Mouse (Mus musculus): ENCODE data around the gene Rbm42. TPM values are rescaled to one million over a fixed set of nuclear protein-coding genes. Genes with fewer than 3 reads are reported as not detected.

Rbm42 gene
- polyA plus RNA-seq, 1 experiment from 2014 or later: 83.5 TPM

GRCm38 (mm10) chr7:30639083-30639482 is 11.0 kb downstream of the Rbm42 start:
- H3K4me2 ChIP-seq: no peak overlapping the region
- no peak overlapping the region for H3K4me3 ChIP-seq
- no peak overlapping the region for H3K9ac ChIP-seq
- peaks cover 42% of the 10 kb centered on the region for H3K36me3 ChIP-seq
- no peak overlapping the region for H3K27ac ChIP-seq
- H3K4me1 ChIP-seq: peaks cover 25% of the 10 kb centered on the region
- 28% methylated on average over 4 of the region's 4 CpGs for WGBS (ENCODE audit: insufficient replicate concordance)
- ATAC-seq: no peak
- no peaks in the 10 kb centered on the region for H3K9me3 ChIP-seq (replicated peaks)
- peaks cover 26% of the 10 kb centered on the region for H3K27me3 ChIP-seq (replicated peaks)

GRCm38 (mm10) chr7:30636395-30636794 is 13.7 kb downstream of the Rbm42 start:
- Histone ChIP-seq H3K4me1 (peaks cover 25% of the 10 kb centered on the region), H3K9ac (no peak overlapping the region), H3K4me2 (peak overlapping the region; percentile 26; the same call in 1 of the 2 replicates), H3K4me3 (no peak overlapping the region), H3K27ac (no peak overlapping the region), H3K36me3 (peaks cover 15% of the 10 kb centered on the region), H3K27me3 (replicated peaks) (peaks cover 53% of the 10 kb centered on the region), H3K9me3 (replicated peaks) (no peaks in the 10 kb centered on the region)
- 13% methylated on average over 11 of the region's 11 CpGs for WGBS (ENCODE audit: insufficient replicate concordance)
- no peak for ATAC-seq

- H3K4me2 ChIP-seq: peak within 1 kb of the TSS; percentile 60
- no peak within 1 kb of the TSS for H3K27ac ChIP-seq
- no peaks in the 10 kb centered on the region for H3K9me3 ChIP-seq (replicated peaks)
- H3K4me1 ChIP-seq: peaks cover 25% of the 10 kb centered on the region
- H3K9ac ChIP-seq: no peak within 1 kb of the TSS
- H3K27me3 ChIP-seq (replicated peaks): peaks cover 59% of the 10 kb centered on the region
- no peak for ATAC-seq
- H3K4me3 ChIP-seq: peak within 1 kb of the TSS; percentile 28; the same call in 1 of the 2 replicates
- WGBS (ENCODE audit: insufficient replicate concordance): 4% methylated on average over 5 of the region's 5 CpGs
- peaks cover 8% of the 10 kb centered on the region for H3K36me3 ChIP-seq
These were observed 14.4 kb downstream of the Rbm42 start, which contains the start of gene Etv2 for GRCm38 (mm10) chr7:30635752-30636151. Gene Etv2 (minus strand): TSS chr7:30635852.

- Histone ChIP-seq H3K4me3 (peak overlapping the region; percentile 28; the same call in 1 of the 2 replicates), H3K36me3 (no peaks in the 10 kb centered on the region), H3K27ac (no peak overlapping the region), H3K9ac (no peak overlapping the region), H3K27me3 (replicated peaks) (peaks cover 64% of the 10 kb centered on the region), H3K9me3 (replicated peaks) (no peaks in the 10 kb centered on the region), H3K4me2 (peak overlapping the region; percentile 60), H3K4me1 (peaks cover 25% of the 10 kb centered on the region)
- ATAC-seq: peak; percentile 71
- WGBS (ENCODE audit: insufficient replicate concordance): 3% methylated on average over 20 of the region's 20 CpGs
These were observed 15.5 kb downstream of the Rbm42 start for GRCm38 (mm10) chr7:30634621-30635020.

GRCm38 (mm10) chr7:30633762-30634412 is 16.2 kb downstream of the Rbm42 start:
- Histone ChIP-seq H3K4me2 (peak overlapping the region; percentile 60), H3K9me3 (replicated peaks) (no peaks in the 10 kb centered on the region), H3K36me3 (no peaks in the 10 kb centered on the region), H3K4me1 (peaks cover 17% of the 10 kb centered on the region), H3K27me3 (replicated peaks) (peaks cover 72% of the 10 kb centered on the region), H3K9ac (no peak overlapping the region), H3K4me3 (0 out of 2 replicates have a peak overlapping the region, but pooled peaks have one; percentile 7), H3K27ac (no peak overlapping the region)
- 29% methylated on average over 27 of the region's 27 CpGs for WGBS (ENCODE audit: insufficient replicate concordance)
- no peak for ATAC-seq

GRCm38 (mm10) chr7:30629013-30629412 is 21.1 kb downstream of the Rbm42 start:
- H3K4me3 ChIP-seq: no peak overlapping the region
- no peak for ATAC-seq
- H3K4me1 ChIP-seq: peaks cover 12% of the 10 kb centered on the region
- no peaks in the 10 kb centered on the region for H3K9me3 ChIP-seq (replicated peaks)
- H3K36me3 ChIP-seq: peaks cover 8% of the 10 kb centered on the region
- peaks cover 51% of the 10 kb centered on the region for H3K27me3 ChIP-seq (replicated peaks)
- H3K4me2 ChIP-seq: no peak overlapping the region
- no peak overlapping the region for H3K9ac ChIP-seq
- no peak overlapping the region for H3K27ac ChIP-seq

- ATAC-seq: no peak
- Histone ChIP-seq H3K36me3 (peaks cover 32% of the 10 kb centered on the region), H3K9ac (no peak overlapping the region), H3K4me2 (peak overlapping the region; percentile 92), H3K27ac (no peak overlapping the region), H3K27me3 (replicated peaks) (peaks cover 27% of the 10 kb centered on the region), H3K4me3 (no peak overlapping the region), H3K9me3 (replicated peaks) (no peaks in the 10 kb centered on the region), H3K4me1 (peaks cover 20% of the 10 kb centered on the region)
- 74% methylated on average over 5 of the region's 5 CpGs for WGBS (ENCODE audit: insufficient replicate concordance)
These were observed 23.5 kb downstream of the Rbm42 start for GRCm38 (mm10) chr7:30626647-30627046.

GRCm38 (mm10) chr7:30625530-30626384 is 24.4 kb downstream of the Rbm42 start, which contains the start of gene Cox6b1:
Gene Cox6b1 (minus strand): TSS chr7:30626151.
- Histone ChIP-seq H3K4me2 (peak within 1 kb of the TSS; percentile 92), H3K27ac (peak within 1 kb of the TSS; percentile 74; the same call in 1 of the 2 replicates), H3K4me3 (peak within 1 kb of the TSS; percentile 91), H3K36me3 (peaks cover 38% of the 10 kb centered on the region), H3K27me3 (replicated peaks) (peaks cover 19% of the 10 kb centered on the region; the same call in 1 of the 2 replicates), H3K4me1 (peaks cover 20% of the 10 kb centered on the region), H3K9me3 (replicated peaks) (no peaks in the 10 kb centered on the region), H3K9ac (peak within 1 kb of the TSS; percentile 91)
- ATAC-seq: peak; percentile 88
- WGBS (ENCODE audit: insufficient replicate concordance): 2% methylated on average over 44 of the region's 44 CpGs

GRCm38 (mm10) chr7:30619202-30619601 is 30.9 kb downstream of the Rbm42 start:
- Histone ChIP-seq H3K27ac (no peak overlapping the region), H3K27me3 (replicated peaks) (no peaks in the 10 kb centered on the region), H3K4me2 (no peak overlapping the region), H3K4me3 (no peak overlapping the region), H3K9ac (no peak overlapping the region), H3K9me3 (replicated peaks) (no peaks in the 10 kb centered on the region), H3K4me1 (peaks cover 24% of the 10 kb centered on the region), H3K36me3 (peaks cover 82% of the 10 kb centered on the region)
- WGBS (ENCODE audit: insufficient replicate concordance): 71% methylated on average over 3 of the region's 3 CpGs
- no peak for ATAC-seq

- Histone ChIP-seq H3K27ac (no peak overlapping the region), H3K9me3 (replicated peaks) (no peaks in the 10 kb centered on the region), H3K4me3 (no peak overlapping the region), H3K27me3 (replicated peaks) (no peaks in the 10 kb centered on the region), H3K36me3 (peaks cover 77% of the 10 kb centered on the region), H3K9ac (no peak overlapping the region), H3K4me1 (peaks cover 24% of the 10 kb centered on the region), H3K4me2 (no peak overlapping the region)
- no peak for ATAC-seq
- WGBS (ENCODE audit: insufficient replicate concordance): 90% methylated on average over 9 of the region's 9 CpGs
These were observed 31.5 kb downstream of the Rbm42 start for GRCm38 (mm10) chr7:30618658-30619057.

GRCm38 (mm10) chr7:30615049-30615760 is 34.9 kb downstream of the Rbm42 start:
- ATAC-seq: peak; percentile 64; the same call in 1 of the 2 replicates
- peaks cover 19% of the 10 kb centered on the region for H3K4me1 ChIP-seq
- no peaks in the 10 kb centered on the region; the same call in 1 of the 2 replicates for H3K27me3 ChIP-seq (replicated peaks)
- 51% methylated on average over 5 of the region's 5 CpGs for WGBS (ENCODE audit: insufficient replicate concordance)
- no peak overlapping the region for H3K9ac ChIP-seq
- no peak overlapping the region for H3K4me3 ChIP-seq
- H3K4me2 ChIP-seq: no peak overlapping the region
- no peaks in the 10 kb centered on the region for H3K9me3 ChIP-seq (replicated peaks)
- H3K36me3 ChIP-seq: peaks cover 49% of the 10 kb centered on the region
- no peak overlapping the region for H3K27ac ChIP-seq
